Mouse (Mus musculus): Measurements from ENCODE around the gene Eya2.
"Not testable (repeated sequence)": the region's sequence is repeated elsewhere in the genome, so short reads cannot be mapped to it uniquely, and the experiment has no call there.

GRCm38 (mm10) chr2:165550410-165550809, 44.4 kb upstream of the Eya2 start:
- TF ChIP-seq TBP (IDR thresholded peaks at IDR 0.05; ENCODE audit: low read depth, low read length); POLR2A (IDR thresholded peaks at IDR 0.05; ENCODE audit: control insufficient read depth in 1 of 2, insufficient read depth in 1 of 2, low read depth in 1 of 2, low read length in 2 of 2, poor library complexity in 1 of 2); HCFC1 (IDR thresholded peaks at IDR 0.05; ENCODE audit: low read depth, low read length); CHD1 (IDR thresholded peaks at IDR 0.05; ENCODE audit: low read depth, low read length); MAX (IDR thresholded peaks at IDR 0.05; ENCODE audit: low read length); EP300 (IDR thresholded peaks at IDR 0.05; ENCODE audit: low read depth in 1 of 2, low read length in 2 of 2); NELFE (IDR thresholded peaks at IDR 0.05; ENCODE audit: low read depth, low read length): not testable (repeated sequence)
- peak in 2 of 3 experiments; percentile 13 to 23; a peak in 1 of 6 replicates for TF ChIP-seq CTCF (IDR thresholded peaks at IDR 0.05 in 2 of 3, conservative IDR thresholded peaks at IDR 0.05 in 1 of 3; ENCODE audit: control insufficient read depth in 1 of 3, insufficient read depth in 1 of 3, low read depth in 2 of 3, low read length in 3 of 3, poor library complexity in 1 of 3, severe bottlenecking in 1 of 3)
